Mouse (Mus musculus) megakaryocyte, embryonic 14.5 days (primary cell): ENCODE data around the gene Mrgprg.

Source experiments
- FLI1 ChIP-seq: IDR thresholded peaks from 2 replicates; pipeline ENCODE4 v1.6.1; 2012; ENCODE audit warnings: low read length, inconsistent platforms, mixed read lengths
- GATA1 ChIP-seq: IDR thresholded peaks from 3 replicates; pipeline ENCODE4 v1.6.1; 2012; ENCODE audit warnings: mixed read lengths, low read length, inconsistent platforms, borderline replicate concordance

- no peak for TF ChIP-seq FLI1
- TF ChIP-seq GATA1, result no peak
Observed at GRCm38 (mm10) chr7:143751380-143751779, 15.4 kb downstream of the Mrgprg start.
